Mouse (Mus musculus): ENCODE data around the gene Cyp3a41a.
"Not testable (repeated sequence)": the region's sequence is repeated elsewhere in the genome, so short reads cannot be mapped to it uniquely, and the experiment has no call there.

DNA sequence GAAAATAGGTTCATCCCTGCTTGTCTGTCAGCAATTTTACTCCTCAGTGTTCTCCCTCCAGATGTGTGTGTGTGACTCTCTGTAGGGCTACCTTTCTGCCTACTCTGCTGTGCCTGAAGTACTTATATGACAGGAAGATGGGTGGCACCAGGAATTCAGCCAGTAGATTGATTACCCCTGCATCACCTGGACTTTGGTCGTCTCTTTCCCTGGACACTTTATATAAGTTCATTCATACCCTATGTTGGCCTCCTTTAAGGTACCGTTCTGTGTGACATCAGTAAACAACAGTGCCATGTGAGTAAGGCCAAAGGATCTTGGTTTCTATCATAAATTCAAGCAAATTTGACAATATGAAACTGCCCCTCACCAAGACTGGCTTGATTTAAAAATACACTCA is at the start of gene Cyp3a41a:
- TF ChIP-seq CTCF (IDR thresholded peaks at IDR 0.05; ENCODE audit: low read depth, low read length); GATA1 (IDR thresholded peaks at IDR 0.05; ENCODE audit: borderline replicate concordance, low read length): not testable (repeated sequence)
